Comparison of ENCODE assay signal across 8 mouse cellular contexts in genomic region chr8:11478807-11479527, GRCm38 (mm10). TPM values are rescaled to one million over a fixed set of nuclear protein-coding genes. Genes with fewer than 3 reads are reported as not detected.
DNase-seq lines count a peak whose midpoint lies in the region; ATAC-seq and TF ChIP-seq lines count a peak whose summit lies in the region.

No protein-coding gene starts in this region.

- no peak for DNase-seq in spleen, adult 2 months (ENCODE audit: low read depth in 1 of 2, low spot score in 2 of 2)
- no peak for DNase-seq in spleen, postnatal 10 days (ENCODE audit: low spot score in 2 of 2)
- DNase-seq in hindbrain, embryonic 14.5 days (ENCODE audit: low spot score), result no peak
- no peak for DNase-seq in cerebellum, postnatal 14 days
- DNase-seq in frontal cortex, postnatal 25 days (ENCODE audit: low spot score in 2 of 2), result no peak
- no peak for DNase-seq in thymus, adult 2 months
- no peak for DNase-seq in cerebellum, postnatal 10 days

- H3K36me3 ChIP-seq in spleen, adult 2 months (ENCODE audit: control insufficient read depth, insufficient read depth, low read length), result no peaks in the 10 kb centered on the region
- H3K36me3 ChIP-seq in hindbrain, embryonic 14.5 days (replicated peaks; ENCODE audit: control insufficient read depth, insufficient read depth), result no peaks in the 10 kb centered on the region
- H3K36me3 ChIP-seq in liver, embryonic 12.5 days, result no peaks in the 10 kb centered on the region
- H3K36me3 ChIP-seq in thymus, adult 2 months (ENCODE audit: control insufficient read depth, insufficient read depth, low read length), result no peaks in the 10 kb centered on the region

- H3K4me1 ChIP-seq in spleen, adult 2 months (ENCODE audit: control insufficient read depth, insufficient read depth, insufficient read length), result peaks cover 2% of the 10 kb centered on the region; the same call in 1 of the 2 replicates
- H3K4me1 ChIP-seq in hindbrain, embryonic 14.5 days (replicated peaks; ENCODE audit: control insufficient read depth, insufficient read depth, low read length), result peaks cover 12% of the 10 kb centered on the region; the same call in 1 of the 2 replicates
- H3K4me1 ChIP-seq in liver, embryonic 12.5 days, result peaks cover 26% of the 10 kb centered on the region
- H3K4me1 ChIP-seq in thymus, adult 2 months (replicated peaks; ENCODE audit: control insufficient read depth, insufficient read depth, low read length), result peaks cover 22% of the 10 kb centered on the region

- no peaks in the 10 kb centered on the region for H3K9me3 ChIP-seq in hindbrain, embryonic 14.5 days (ENCODE audit: control insufficient read depth, low read length)
- no peaks in the 10 kb centered on the region for H3K9me3 ChIP-seq in liver, embryonic 12.5 days (replicated peaks)

- WGBS in spleen, adult 2 months, result 18% methylated on average over 23 of the region's 23 CpGs
- WGBS in hindbrain, embryonic 14.5 days, result 2% methylated on average over 23 of the region's 23 CpGs
- 7% methylated on average over 23 of the region's 23 CpGs for WGBS in liver, embryonic 12.5 days (ENCODE audit: insufficient replicate concordance)
- 14% methylated on average over 23 of the region's 23 CpGs for WGBS in thymus, adult 2 months

- peak overlapping the region; percentile 68; the same call in 1 of the 2 replicates for H3K4me3 ChIP-seq in spleen, adult 2 months (ENCODE audit: extremely low read depth, insufficient read depth, insufficient read length)
- H3K4me3 ChIP-seq in hindbrain, embryonic 14.5 days (replicated peaks; ENCODE audit: low read length), result peak overlapping the region; percentile 42
- H3K4me3 ChIP-seq in liver, embryonic 12.5 days, result peak overlapping the region; percentile 54
- H3K4me3 ChIP-seq in thymus, adult 2 months (ENCODE audit: control insufficient read depth, insufficient read depth, low read length), result no peak overlapping the region

- H3K4me2 ChIP-seq in hindbrain, embryonic 14.5 days (replicated peaks), result peak overlapping the region; percentile 87
- peak overlapping the region; percentile 76 for H3K4me2 ChIP-seq in liver, embryonic 12.5 days

- H3K27me3 ChIP-seq in spleen, adult 2 months (ENCODE audit: control insufficient read depth, insufficient read depth, low read length), result peaks cover 2% of the 10 kb centered on the region
- H3K27me3 ChIP-seq in hindbrain, embryonic 14.5 days (ENCODE audit: control insufficient read depth, insufficient read depth, low read length), result peaks cover 78% of the 10 kb centered on the region
- peaks cover 99% of the 10 kb centered on the region for H3K27me3 ChIP-seq in liver, embryonic 12.5 days (replicated peaks)
- H3K27me3 ChIP-seq in thymus, adult 2 months (ENCODE audit: control insufficient read depth, insufficient read depth, low read length), result peaks cover 25% of the 10 kb centered on the region

- no peak overlapping the region for H3K9ac ChIP-seq in hindbrain, embryonic 14.5 days
- H3K9ac ChIP-seq in liver, embryonic 12.5 days, result no peak overlapping the region

- TF ChIP-seq CTCF in spleen, adult 2 months (IDR thresholded peaks at IDR 0.05; ENCODE audit: extremely low read depth, insufficient read depth, insufficient read length, insufficient replicate concordance), result no peak
- TF ChIP-seq CTCF in thymus, adult 2 months (IDR thresholded peaks at IDR 0.05; ENCODE audit: borderline replicate concordance, control insufficient read depth, extremely low read depth, insufficient read depth, low read length, poor library complexity), result no peak

- H3K27ac ChIP-seq in spleen, adult 2 months (ENCODE audit: insufficient read depth, low read length), result no peak overlapping the region
- H3K27ac ChIP-seq in hindbrain, embryonic 14.5 days, result no peak overlapping the region
- no peak overlapping the region for H3K27ac ChIP-seq in liver, embryonic 12.5 days
- no peak overlapping the region for H3K27ac ChIP-seq in thymus, adult 2 months (ENCODE audit: control insufficient read depth, insufficient read depth, low read length)

- no peak for TF ChIP-seq POLR2A in spleen, adult 2 months (IDR thresholded peaks at IDR 0.05; ENCODE audit: low read depth, low read length)
- no peak for TF ChIP-seq POLR2A in thymus, adult 2 months (IDR thresholded peaks at IDR 0.05; ENCODE audit: control insufficient read depth, extremely low read depth, insufficient read depth, low read length, poor library complexity)

- ATAC-seq in hindbrain, embryonic 14.5 days (ENCODE audit: low FRiP score), result peak; percentile 17; the same call in 1 of the 2 replicates
- 0 out of 2 replicates have a peak, but pooled peaks have one; percentile 40 for ATAC-seq in liver, embryonic 12.5 days

RNA-seq across cellular contexts. Expression of gene Rab20, which starts 0.5 kb away (rescaled TPM):
- 17.1 and 17.8 TPM in 2 replicates for polyA plus RNA-seq in spleen, adult 2 months (2012; rRNA removed)
- polyA plus RNA-seq in hindbrain, embryonic 14.5 days (2014; fragmentation: Nextera tagmentation; extraction: Ambion mirVana), result 1.4 TPM in 2 replicates
- polyA plus RNA-seq in liver, embryonic 12.5 days (2016; fragmentation: Nextera tagmentation; extraction: Ambion mirVana), result 3.8 and 3.9 TPM in 2 replicates
- polyA plus RNA-seq in thymus, adult 2 months (2012; rRNA removed), result 9.6 and 15.0 TPM in 2 replicates

RNA-seq across cellular contexts. Expression of gene Naxd, which starts 18.3 kb away (rescaled TPM):
- polyA plus RNA-seq in spleen, adult 2 months (2012; rRNA removed), result 57.0 and 61.6 TPM in 2 replicates
- polyA plus RNA-seq in hindbrain, embryonic 14.5 days (2014; fragmentation: Nextera tagmentation; extraction: Ambion mirVana), result 130 and 145 TPM in 2 replicates
- 44.6 and 52.1 TPM in 2 replicates for polyA plus RNA-seq in liver, embryonic 12.5 days (2016; fragmentation: Nextera tagmentation; extraction: Ambion mirVana)
- 162 and 168 TPM in 2 replicates for polyA plus RNA-seq in thymus, adult 2 months (2012; rRNA removed)
